Mouse (Mus musculus): ENCODE measurements at regions not wholly inside any gene's neighbourhood (a gene's known extent, or its start where the extent isn't known, plus 50 kb on each side); places are given as distances from the start of the nearest gene placed in this dataset.

- TF ChIP-seq GATA1 (IDR thresholded peaks at IDR 0.05; ENCODE audit: borderline replicate concordance, low read length), result no peak
- no peak for TF ChIP-seq FLI1 (IDR thresholded peaks at IDR 0.05; ENCODE audit: low read length)
Measured at GRCm38 (mm10) chr6:15882288-15882903, 161.9 kb downstream of the Mdfic start.

Data from megakaryocyte, embryonic 14.5 days (primary cell).